Mouse (Mus musculus) embryonic fibroblast, embryonic 13.5 days (primary cell): ENCODE data around the gene Scml4. TPM values are rescaled to one million over a fixed set of nuclear protein-coding genes. Genes with fewer than 3 reads are reported as not detected.
A peak's percentile ranks its signal among the peaks of the same experiment; 100 is the strongest.

Source experiments
- H3K27ac ChIP-seq: 2 replicates; pipeline ENCODE4 v1.5.1; 2012; ENCODE audit warnings: low read length, control low read depth, inconsistent platforms; ENCODE audit not compliant: insufficient read depth
- H3K4me1 ChIP-seq: 2 replicates; pipeline ENCODE4 v1.6.1; 2011; ENCODE audit warnings: low read length; ENCODE audit not compliant: control insufficient read depth, insufficient read depth
- H3K4me3 ChIP-seq: 2 replicates; pipeline ENCODE4 v1.5.1; 2011; ENCODE audit warnings: mild to moderate bottlenecking, control low read depth, low read length; ENCODE audit not compliant: insufficient read depth
- CTCF ChIP-seq: IDR thresholded peaks from 2 replicates; pipeline ENCODE4 v1.5.1; 2011; ENCODE audit warnings: mild to moderate bottlenecking, control low read depth, low read length, moderate library complexity, borderline replicate concordance; ENCODE audit not compliant: insufficient read depth
- POLR2A ChIP-seq: IDR thresholded peaks from 2 replicates; pipeline ENCODE4 v1.6.1; 2011; ENCODE audit warnings: low read depth, mild to moderate bottlenecking, control low read depth, low read length, moderate library complexity
- polyA plus RNA-seq: library from polyadenylated mRNA; stranded (reverse); fragments of >200 nt; gene quantifications from 2 replicates; pipeline ENCODE4 v1.2.4, GENCODE M21; 2011; ENCODE audit warnings: low read depth; ENCODE audit not compliant: missing spikeins, insufficient read length

Gene Scml4
- polyA plus RNA-seq, 1 experiment: 0.72 TPM

- TF ChIP-seq POLR2A: no peak
- TF ChIP-seq CTCF: no peak
- Histone ChIP-seq H3K27ac (no peak overlapping the region), H3K4me1 (peaks cover 28% of the 10 kb centered on the region), H3K4me3 (no peak overlapping the region)
These were observed 1.3 kb downstream of the Scml4 start for GRCm38 (mm10) chr10:42861446-42861845.

DNA sequence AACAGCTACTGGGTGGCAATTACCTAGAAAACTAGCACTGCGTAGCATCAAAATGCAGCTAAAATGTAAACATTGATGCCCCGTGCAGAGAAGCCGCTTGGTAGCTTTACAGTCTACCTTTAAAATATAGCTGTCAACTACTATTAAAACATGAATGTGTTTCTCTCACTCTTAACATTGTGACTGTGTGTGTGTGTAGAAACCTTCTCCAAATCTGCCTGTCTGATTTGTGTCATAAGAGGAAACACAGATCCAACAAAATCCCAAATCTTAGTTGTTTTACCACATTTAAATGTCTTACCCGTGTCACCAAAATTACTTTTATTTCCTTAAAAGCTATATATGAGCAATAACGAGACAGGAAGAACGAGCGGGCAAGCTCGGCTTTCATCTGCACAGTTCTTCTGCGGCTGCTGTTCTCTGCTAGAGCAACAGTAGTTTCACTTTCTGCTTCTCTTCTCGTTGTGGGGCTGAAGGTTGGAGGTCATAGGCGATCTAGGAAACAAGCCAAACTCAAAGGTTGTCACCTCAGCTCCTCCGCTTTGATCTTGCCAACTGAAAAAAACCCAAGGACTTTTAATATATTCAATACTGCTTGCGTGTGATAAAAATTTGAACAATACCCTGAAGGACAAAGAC is 2.1 kb downstream of the Scml4 start:
- no peak overlapping the region for H3K27ac ChIP-seq
- peaks cover 28% of the 10 kb centered on the region for H3K4me1 ChIP-seq
- TF ChIP-seq POLR2A: no peak
- TF ChIP-seq CTCF: no peak
- peak overlapping the region; percentile 20; the same call in 1 of the 2 replicates for H3K4me3 ChIP-seq

DNA sequence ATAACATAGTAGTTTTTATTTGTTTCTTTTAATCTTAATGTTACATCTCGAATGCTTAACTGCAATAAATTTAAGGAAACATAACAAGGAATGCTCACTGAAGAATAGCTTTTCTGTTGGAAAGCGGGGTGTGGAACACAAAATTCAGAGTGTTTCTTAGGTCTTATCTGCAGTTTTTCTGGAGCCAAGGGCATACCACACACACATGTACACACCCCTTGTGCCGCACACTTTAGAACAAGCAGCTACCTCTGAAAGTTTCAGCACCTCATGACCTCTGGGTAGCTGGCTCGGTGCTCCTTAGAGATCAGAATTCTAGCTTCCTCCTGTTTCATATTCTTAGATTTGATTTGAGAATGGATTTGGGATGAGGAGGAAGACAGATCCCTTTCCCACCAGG is 2.6 kb downstream of the Scml4 start:
- TF ChIP-seq CTCF (no peak), POLR2A (no peak)
- H3K4me3 ChIP-seq: no peak overlapping the region
- no peak overlapping the region for H3K27ac ChIP-seq
- peaks cover 23% of the 10 kb centered on the region for H3K4me1 ChIP-seq

DNA sequence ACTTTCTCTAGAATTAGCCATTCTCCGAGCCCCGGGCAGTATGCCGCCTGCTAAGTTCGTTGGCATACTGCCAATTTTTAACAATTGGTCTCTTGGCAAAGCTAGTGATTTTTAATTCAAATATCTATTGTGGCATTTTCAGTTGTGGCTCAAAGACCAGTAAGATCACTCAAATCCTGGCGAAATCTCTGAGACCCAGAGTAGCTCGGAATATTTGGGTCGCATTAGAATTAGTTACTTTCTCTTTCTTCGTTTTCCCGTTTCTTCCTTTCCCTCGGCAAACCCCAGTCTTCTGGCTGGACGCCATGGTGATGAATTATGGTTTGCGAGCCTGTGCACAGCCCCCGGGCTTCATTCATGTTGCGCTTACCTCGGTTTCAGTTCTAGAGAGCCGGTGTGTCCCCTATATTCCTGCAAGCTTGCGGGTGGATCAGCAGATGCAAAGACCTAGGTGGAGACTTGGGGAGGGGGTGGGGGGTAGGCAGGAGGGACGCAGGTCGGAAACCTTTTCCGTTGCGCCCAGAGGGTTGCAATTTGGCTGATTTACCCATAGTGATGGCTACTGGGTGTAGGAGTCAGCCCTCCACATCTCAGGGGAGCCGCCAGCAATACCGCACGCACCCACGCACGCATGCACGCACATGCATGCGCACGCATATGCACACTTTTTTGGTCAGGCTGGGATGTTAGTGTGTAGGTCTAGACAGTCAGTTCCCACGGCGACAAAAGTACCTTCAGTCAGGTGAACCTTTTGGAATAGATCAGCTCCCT is 3.6 kb downstream of the Scml4 start:
- Histone ChIP-seq H3K4me1 (peaks cover 20% of the 10 kb centered on the region), H3K4me3 (peak overlapping the region; percentile 46), H3K27ac (peak overlapping the region; percentile 30; the same call in 1 of the 2 replicates)
- TF ChIP-seq CTCF: no peak
- no peak for TF ChIP-seq POLR2A

DNA sequence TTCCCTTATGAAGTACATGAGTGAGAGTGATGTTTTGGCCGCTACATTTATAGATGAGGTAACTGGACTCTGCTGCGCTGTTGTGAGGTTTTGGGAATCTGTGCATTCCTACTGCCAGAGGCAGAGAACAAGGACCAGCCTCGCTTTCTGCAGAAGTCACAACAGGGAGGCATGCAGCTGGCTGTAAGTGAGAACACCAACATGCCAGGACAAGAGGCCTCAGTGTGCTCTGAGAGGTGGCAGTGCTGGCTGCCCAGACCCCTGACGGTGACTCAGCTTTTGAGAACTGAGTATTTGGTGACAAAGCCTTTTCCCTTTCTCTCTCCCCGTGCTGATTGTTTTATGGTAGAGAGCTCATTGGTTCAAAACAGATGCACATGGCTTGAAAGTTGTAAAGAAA is 4.5 kb downstream of the Scml4 start:
- peak overlapping the region; percentile 30 for H3K27ac ChIP-seq

DNA sequence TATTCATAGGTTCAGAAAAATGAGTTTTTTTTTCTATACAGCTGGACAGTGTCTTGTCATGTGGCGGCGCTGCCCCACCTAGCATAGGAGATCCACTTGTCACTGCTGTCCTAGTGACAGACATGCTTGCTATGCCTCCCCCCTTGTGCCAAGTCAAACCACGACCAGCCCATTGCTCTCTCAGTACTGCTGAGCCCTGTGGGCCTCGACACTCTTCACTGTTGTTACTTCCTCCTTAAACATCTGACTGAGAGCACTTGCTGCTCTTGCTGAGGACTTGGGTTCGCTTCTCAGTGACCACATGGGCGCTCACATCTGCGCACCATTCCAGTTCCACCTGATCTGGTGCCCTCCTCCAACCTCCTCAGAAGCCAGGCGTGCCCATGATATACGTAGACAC is 8.2 kb downstream of the Scml4 start:
- peaks cover 8% of the 10 kb centered on the region for H3K4me1 ChIP-seq
- TF ChIP-seq POLR2A: no peak
- H3K27ac ChIP-seq: no peak overlapping the region
- no peak overlapping the region for H3K4me3 ChIP-seq

More for the DNA sequence above, 4.5 kb downstream of the Scml4 start:
- H3K4me3 ChIP-seq: no peak overlapping the region
- TF ChIP-seq CTCF: no peak
- 0 out of 2 replicates have a peak, but pooled peaks have one; percentile 30 for TF ChIP-seq POLR2A
- H3K4me1 ChIP-seq: peaks cover 19% of the 10 kb centered on the region

- no peak overlapping the region for H3K4me3 ChIP-seq
- no peak overlapping the region for H3K27ac ChIP-seq
- H3K4me1 ChIP-seq: 0 out of 2 replicates have a peak, but pooled peaks cover 2% of the 10 kb centered on the region
- TF ChIP-seq POLR2A: no peak
- TF ChIP-seq CTCF: no peak
These were observed 9.3 kb downstream of the Scml4 start for GRCm38 (mm10) chr10:42869467-42869866.

GRCm38 (mm10) chr10:42872269-42873010 is 12.3 kb downstream of the Scml4 start:
- no peak overlapping the region for H3K27ac ChIP-seq
- H3K4me3 ChIP-seq: no peak overlapping the region
- TF ChIP-seq POLR2A (no peak), CTCF (no peak)
- H3K4me1 ChIP-seq: no peaks in the 10 kb centered on the region

DNA sequence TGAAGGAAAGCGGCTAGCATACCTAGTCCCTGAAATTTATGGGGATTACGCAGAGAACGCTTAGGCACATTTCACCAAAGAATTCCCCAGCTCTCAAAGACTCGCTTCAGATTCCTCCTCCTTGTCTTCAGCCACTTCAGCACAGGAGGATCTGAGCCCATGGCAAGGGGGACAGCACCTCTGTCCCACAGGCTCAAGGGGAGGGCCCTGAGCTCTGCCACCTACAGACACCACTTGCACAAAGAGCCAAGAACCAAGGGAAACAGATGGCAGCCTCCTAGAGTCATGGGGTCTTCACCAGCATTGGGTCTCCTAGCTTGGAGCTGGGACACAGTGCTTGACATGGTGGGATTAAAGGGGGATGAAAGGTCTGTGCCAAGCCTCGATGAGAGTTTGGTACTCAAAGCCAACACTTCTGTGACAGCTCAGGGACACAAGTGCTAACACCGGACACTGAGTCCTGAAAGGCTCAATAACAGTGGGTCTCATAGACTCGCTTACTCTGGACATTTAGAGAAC is 13.0 kb downstream of the Scml4 start:
- Histone ChIP-seq H3K4me3 (no peak overlapping the region), H3K27ac (no peak overlapping the region), H3K4me1 (no peaks in the 10 kb centered on the region)
- no peak for TF ChIP-seq CTCF
- TF ChIP-seq POLR2A: no peak
